Comparison of ENCODE assay signal across 22 mouse cellular contexts in the genomic region with DNA sequence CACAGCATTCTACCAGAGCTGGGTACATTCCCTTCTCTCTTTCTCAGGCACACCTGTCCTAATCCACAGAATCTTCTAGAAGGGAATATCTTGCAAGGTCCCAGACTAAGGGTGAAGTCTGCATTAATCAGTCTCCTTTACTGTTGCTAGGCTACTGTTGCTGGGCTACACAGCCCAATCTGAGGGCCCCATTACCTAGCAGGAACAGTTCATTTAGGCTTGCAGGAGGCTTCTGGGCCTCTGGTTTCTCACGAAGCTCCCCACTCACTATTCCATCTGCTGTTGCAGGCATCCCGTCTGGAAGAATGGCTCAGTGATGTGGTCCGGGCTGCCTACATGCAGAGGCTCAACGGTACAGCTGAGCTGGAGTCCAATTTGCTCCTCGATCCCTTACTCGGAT. TPM values are rescaled to one million over a fixed set of nuclear protein-coding genes. Genes with fewer than 3 reads are reported as not detected.
DNase-seq lines count a peak whose midpoint lies in the region; ATAC-seq and TF ChIP-seq lines count a peak whose summit lies in the region.
"Had no signal": no experiment of that assay in that cellular context is flagged by ENCODE, and none has a peak within 500 bp of the region (broad histone marks: within the 10 kb centered on the region; RNA-seq: fewer than 3 reads in every experiment).

No protein-coding gene starts in this region.

- no peak overlapping the region for H3K27ac ChIP-seq in limb, embryonic 13.5 days
- no peak overlapping the region for H3K27ac ChIP-seq in limb, embryonic 10.5 days
- H3K27ac ChIP-seq in hindbrain, embryonic 14.5 days: no peak overlapping the region
- 0 out of 2 replicates have a peak overlapping the region, but pooled peaks have one; percentile 18 for H3K27ac ChIP-seq in midbrain, postnatal 0 days (ENCODE audit: low read depth, low read length)
- H3K27ac ChIP-seq: liver, embryonic 14.5 days had no signal

- H3K9ac ChIP-seq in limb, embryonic 13.5 days: 0 out of 2 replicates have a peak overlapping the region, but pooled peaks have one; percentile 25
- no peak overlapping the region for H3K9ac ChIP-seq in hindbrain, embryonic 14.5 days
- no peak overlapping the region for H3K9ac ChIP-seq in midbrain, postnatal 0 days (replicated peaks; ENCODE audit: low read length, poor library complexity, severe bottlenecking)
- H3K9ac ChIP-seq: liver, embryonic 14.5 days had no signal

- no peak for ATAC-seq in limb, embryonic 13.5 days (ENCODE audit: low FRiP score, low read depth)
- 0 out of 2 replicates have a peak, but pooled peaks have one; percentile 59 for ATAC-seq in hindbrain, embryonic 14.5 days (ENCODE audit: low FRiP score)
- no peak for ATAC-seq in midbrain, postnatal 0 days (ENCODE audit: low FRiP score)
- ATAC-seq: intestine, embryonic 16.5 days had no signal

- WGBS in limb, embryonic 13.5 days: 69% methylated on average over 6 of the region's 6 CpGs
- WGBS in limb, embryonic 10.5 days: 83% methylated on average over 6 of the region's 6 CpGs
- WGBS in hindbrain, embryonic 14.5 days: 46% methylated on average over 6 of the region's 6 CpGs
- WGBS in midbrain, postnatal 0 days: 46% methylated on average over 6 of the region's 6 CpGs

- DNase-seq in embryo, embryonic 10.5 days (ENCODE audit: low spot score): peak; percentile 3
- DNase-seq in embryo, embryonic 10 days (ENCODE audit: low spot score): no peak
- DNase-seq in limb, embryonic 10.5 days (ENCODE audit: low spot score): no peak
- no peak for DNase-seq in hindbrain, embryonic 14.5 days (ENCODE audit: low spot score)
- peak; percentile 51 for DNase-seq in midbrain, postnatal 0 days (ENCODE audit: low spot score)
- no peak for DNase-seq in lung, postnatal 4 days
- DNase-seq in right cerebral cortex, postnatal 25 days: no peak
- DNase-seq: adrenal gland, postnatal 25 days; gastrocnemius, postnatal 36 days; kidney, postnatal 14 days; left cerebral cortex, postnatal 4 days; lung, postnatal 10 days had no signal

- no peak for TF ChIP-seq CTCF in midbrain, postnatal 0 days (IDR thresholded peaks at IDR 0.05)

- no peak overlapping the region for H3K4me3 ChIP-seq in limb, embryonic 13.5 days
- no peak overlapping the region for H3K4me3 ChIP-seq in limb, embryonic 10.5 days
- no peak overlapping the region for H3K4me3 ChIP-seq in hindbrain, embryonic 14.5 days (replicated peaks; ENCODE audit: low read length)
- no peak overlapping the region for H3K4me3 ChIP-seq in midbrain, postnatal 0 days (ENCODE audit: low read depth, low read length)

- no peaks in the 10 kb centered on the region for H3K9me3 ChIP-seq in limb, embryonic 13.5 days
- H3K9me3 ChIP-seq in limb, embryonic 10.5 days (replicated peaks): no peaks in the 10 kb centered on the region
- H3K9me3 ChIP-seq in hindbrain, embryonic 14.5 days (ENCODE audit: control insufficient read depth, low read length): no peaks in the 10 kb centered on the region
- no peaks in the 10 kb centered on the region for H3K9me3 ChIP-seq in midbrain, postnatal 0 days (ENCODE audit: low read length)

- H3K36me3 ChIP-seq in limb, embryonic 13.5 days: no peaks in the 10 kb centered on the region
- H3K36me3 ChIP-seq in limb, embryonic 10.5 days: no peaks in the 10 kb centered on the region
- no peaks in the 10 kb centered on the region for H3K36me3 ChIP-seq in hindbrain, embryonic 14.5 days (replicated peaks; ENCODE audit: control insufficient read depth, insufficient read depth)
- H3K36me3 ChIP-seq in midbrain, postnatal 0 days (ENCODE audit: insufficient read depth, low read length): no peaks in the 10 kb centered on the region

- no peaks in the 10 kb centered on the region for H3K4me1 ChIP-seq in limb, embryonic 13.5 days
- no peaks in the 10 kb centered on the region for H3K4me1 ChIP-seq in limb, embryonic 10.5 days
- peaks cover 7% of the 10 kb centered on the region for H3K4me1 ChIP-seq in hindbrain, embryonic 14.5 days (replicated peaks; ENCODE audit: control insufficient read depth, insufficient read depth, low read length)
- peaks cover 5% of the 10 kb centered on the region for H3K4me1 ChIP-seq in midbrain, postnatal 0 days (ENCODE audit: insufficient read depth, low read length)

- H3K4me2 ChIP-seq in limb, embryonic 13.5 days (replicated peaks): no peak overlapping the region
- no peak overlapping the region for H3K4me2 ChIP-seq in hindbrain, embryonic 14.5 days (replicated peaks)
- H3K4me2 ChIP-seq in midbrain, postnatal 0 days (ENCODE audit: low read depth, low read length, poor library complexity, severe bottlenecking): no peak overlapping the region
- H3K4me2 ChIP-seq: heart, embryonic 11.5 days had no signal

- H3K27me3 ChIP-seq in limb, embryonic 13.5 days: no peaks in the 10 kb centered on the region
- no peaks in the 10 kb centered on the region for H3K27me3 ChIP-seq in limb, embryonic 10.5 days (ENCODE audit: low read depth, poor library complexity, severe bottlenecking)
- no peaks in the 10 kb centered on the region for H3K27me3 ChIP-seq in hindbrain, embryonic 14.5 days (ENCODE audit: control insufficient read depth, insufficient read depth, low read length)
- H3K27me3 ChIP-seq in midbrain, postnatal 0 days (ENCODE audit: insufficient read depth, low read length): no peaks in the 10 kb centered on the region

RNA-seq across cellular contexts. Expression of a gene that starts 6.9 kb away (rescaled TPM):
- polyA plus RNA-seq in limb, embryonic 13.5 days (2015; fragmentation: Nextera tagmentation; extraction: Ambion mirVana): not detected in 2 replicates
- not detected in 2 replicates for polyA plus RNA-seq in limb, embryonic 10.5 days (2016; fragmentation: Nextera tagmentation; extraction: Ambion mirVana)
- not detected in 2 replicates for polyA plus RNA-seq in hindbrain, embryonic 14.5 days (2014; fragmentation: Nextera tagmentation; extraction: Ambion mirVana)
- total RNA-seq in midbrain, postnatal 0 days (2014; rRNA removed): not detected in 2 replicates
- not detected in 2 replicates for polyA plus RNA-seq in midbrain, postnatal 0 days (2015; fragmentation: Nextera tagmentation; extraction: Ambion mirVana)
- total RNA-seq: adrenal gland, postnatal 25 days; common myeloid progenitor, adult 5-6 weeks; gastrocnemius, postnatal 36 days; heart, postnatal 25 days; left cerebral cortex, postnatal 4 days had no signal
- polyA plus RNA-seq: heart, embryonic 11.5 days; intestine, embryonic 16.5 days; neural tube, embryonic 11.5 days; small intestine, adult 2 months; stomach, embryonic 14.5 days had no signal

RNA-seq across cellular contexts. Expression of a gene that starts 13.1 kb away (rescaled TPM):
- not detected in 2 replicates for polyA plus RNA-seq in limb, embryonic 13.5 days (2015; fragmentation: Nextera tagmentation; extraction: Ambion mirVana)
- polyA plus RNA-seq in limb, embryonic 10.5 days (2016; fragmentation: Nextera tagmentation; extraction: Ambion mirVana): not detected in 2 replicates
- not detected in 2 replicates for polyA plus RNA-seq in hindbrain, embryonic 14.5 days (2014; fragmentation: Nextera tagmentation; extraction: Ambion mirVana)
- total RNA-seq in midbrain, postnatal 0 days (2014; rRNA removed): 0.22 TPM in 1 of 2 replicates, not detected in the other
- polyA plus RNA-seq in midbrain, postnatal 0 days (2015; fragmentation: Nextera tagmentation; extraction: Ambion mirVana): not detected in 2 replicates
- total RNA-seq: adrenal gland, postnatal 25 days; common myeloid progenitor, adult 5-6 weeks; gastrocnemius, postnatal 36 days; heart, postnatal 25 days had no signal
- polyA plus RNA-seq: heart, embryonic 11.5 days; intestine, embryonic 16.5 days; liver, embryonic 14.5 days; neural tube, embryonic 11.5 days; small intestine, adult 2 months; stomach, embryonic 14.5 days had no signal

RNA-seq across cellular contexts. Expression of a gene that starts 30.9 kb away (rescaled TPM):
- not detected in 2 replicates for polyA plus RNA-seq in limb, embryonic 13.5 days (2015; fragmentation: Nextera tagmentation; extraction: Ambion mirVana)
- not detected in 2 replicates for polyA plus RNA-seq in limb, embryonic 10.5 days (2016; fragmentation: Nextera tagmentation; extraction: Ambion mirVana)
- 0.12 TPM in 1 of 2 replicates, not detected in the other for polyA plus RNA-seq in hindbrain, embryonic 14.5 days (2014; fragmentation: Nextera tagmentation; extraction: Ambion mirVana)
- total RNA-seq in midbrain, postnatal 0 days (2014; rRNA removed): 0.38 TPM in 1 of 2 replicates, not detected in the other
- 0.10 TPM in 1 of 2 replicates, not detected in the other for polyA plus RNA-seq in midbrain, postnatal 0 days (2015; fragmentation: Nextera tagmentation; extraction: Ambion mirVana)
- total RNA-seq: common myeloid progenitor, adult 5-6 weeks; gastrocnemius, postnatal 36 days; heart, postnatal 25 days; left cerebral cortex, postnatal 4 days had no signal
- polyA plus RNA-seq: embryonic facial prominence, embryonic 14.5 days; heart, embryonic 11.5 days; intestine, embryonic 16.5 days; liver, embryonic 14.5 days; neural tube, embryonic 11.5 days; small intestine, adult 2 months; stomach, embryonic 14.5 days had no signal

RNA-seq across cellular contexts. Expression of a gene that starts 43.6 kb away (rescaled TPM):
- not detected in 2 replicates for polyA plus RNA-seq in limb, embryonic 13.5 days (2015; fragmentation: Nextera tagmentation; extraction: Ambion mirVana)
- not detected in 2 replicates for polyA plus RNA-seq in limb, embryonic 10.5 days (2016; fragmentation: Nextera tagmentation; extraction: Ambion mirVana)
- polyA plus RNA-seq in hindbrain, embryonic 14.5 days (2014; fragmentation: Nextera tagmentation; extraction: Ambion mirVana): not detected in 2 replicates
- not detected in 2 replicates for total RNA-seq in midbrain, postnatal 0 days (2014; rRNA removed)
- not detected in 2 replicates for polyA plus RNA-seq in midbrain, postnatal 0 days (2015; fragmentation: Nextera tagmentation; extraction: Ambion mirVana)
- total RNA-seq: adrenal gland, postnatal 25 days; common myeloid progenitor, adult 5-6 weeks; gastrocnemius, postnatal 36 days; heart, postnatal 25 days; left cerebral cortex, postnatal 4 days had no signal
- polyA plus RNA-seq: embryonic facial prominence, embryonic 14.5 days; heart, embryonic 11.5 days; intestine, embryonic 16.5 days; liver, embryonic 14.5 days; neural tube, embryonic 11.5 days; small intestine, adult 2 months; stomach, embryonic 14.5 days had no signal

RNA-seq across cellular contexts. Expression of a gene that starts 56.3 kb away (rescaled TPM):
- not detected in 2 replicates for polyA plus RNA-seq in limb, embryonic 13.5 days (2015; fragmentation: Nextera tagmentation; extraction: Ambion mirVana)
- polyA plus RNA-seq in limb, embryonic 10.5 days (2016; fragmentation: Nextera tagmentation; extraction: Ambion mirVana): not detected in 2 replicates
- polyA plus RNA-seq in hindbrain, embryonic 14.5 days (2014; fragmentation: Nextera tagmentation; extraction: Ambion mirVana): not detected in 2 replicates
- 0.28 and 0.33 TPM in 2 replicates for total RNA-seq in midbrain, postnatal 0 days (2014; rRNA removed)
- polyA plus RNA-seq in midbrain, postnatal 0 days (2015; fragmentation: Nextera tagmentation; extraction: Ambion mirVana): 0.28 and 0.34 TPM in 2 replicates
- total RNA-seq: adrenal gland, postnatal 25 days; common myeloid progenitor, adult 5-6 weeks; gastrocnemius, postnatal 36 days; heart, postnatal 25 days; left cerebral cortex, postnatal 4 days had no signal
- polyA plus RNA-seq: embryonic facial prominence, embryonic 14.5 days; heart, embryonic 11.5 days; intestine, embryonic 16.5 days; liver, embryonic 14.5 days; neural tube, embryonic 11.5 days; small intestine, adult 2 months; stomach, embryonic 14.5 days had no signal

Comparison
In these comparisons a context has a peak if more than half of its experiments do, and no peak if none do; other contexts are left out.
1. DNase-seq: peak in embryo, embryonic 10.5 days (single experiment) and midbrain, postnatal 0 days (single experiment); none in embryo, embryonic 10 days (single experiment), limb, embryonic 10.5 days (single experiment), hindbrain, embryonic 14.5 days (single experiment), lung, postnatal 4 days (0 of 2) and right cerebral cortex, postnatal 25 days (single experiment).